Mouse (Mus musculus) T-helper 1 cell (primary cell): ENCODE results near the gene Clip2.
"Not testable (repeated sequence)": the region's sequence is repeated elsewhere in the genome, so short reads cannot be mapped to it uniquely, and the experiment has no call there.

Experiments used
- in situ Hi-C: fragments of 300-600 bp; cut with MboI, MseI; formaldehyde crosslinking; loops from one replicate; pipeline ENCODE4 v1.15.1; 2025; ENCODE audit warnings: high pct_unique_total_duplicates

Clip2 gene

GRCm38 (mm10) chr5:134462316-134462715 lies 89.9 kb downstream of the Clip2 start:
- in situ Hi-C loops, result no loop called here

- in situ Hi-C loops, result no loop called here
These were observed 91.7 kb downstream of the Clip2 start for GRCm38 (mm10) chr5:134460546-134460945.

GRCm38 (mm10) chr5:134459096-134459495 lies 93.1 kb downstream of the Clip2 start:
- in situ Hi-C loops, result no loop called here

GRCm38 (mm10) chr5:134458416-134458815 lies 93.8 kb downstream of the Clip2 start:
- in situ Hi-C loops, result no loop called here

DNA sequence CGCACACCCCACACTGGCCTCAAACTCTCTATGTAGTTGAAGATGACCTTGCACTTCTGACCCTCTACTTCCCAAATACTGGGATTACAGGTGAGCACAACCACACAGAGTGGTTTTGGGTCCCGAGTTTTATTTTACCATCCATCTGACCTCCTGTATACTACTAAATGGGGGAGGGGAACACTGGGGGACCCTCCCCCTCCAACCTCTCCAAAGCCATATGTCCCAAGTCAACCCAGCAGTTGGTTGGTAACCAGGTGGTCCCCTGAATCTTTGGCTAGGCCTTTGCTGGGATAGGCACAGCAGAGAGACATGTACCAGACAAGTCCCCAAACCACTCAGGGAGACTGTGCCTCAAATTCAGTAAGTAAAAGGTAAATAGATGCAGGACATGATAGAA lies 94.9 kb downstream of the Clip2 start:
- in situ Hi-C loops, result no loop called here

DNA sequence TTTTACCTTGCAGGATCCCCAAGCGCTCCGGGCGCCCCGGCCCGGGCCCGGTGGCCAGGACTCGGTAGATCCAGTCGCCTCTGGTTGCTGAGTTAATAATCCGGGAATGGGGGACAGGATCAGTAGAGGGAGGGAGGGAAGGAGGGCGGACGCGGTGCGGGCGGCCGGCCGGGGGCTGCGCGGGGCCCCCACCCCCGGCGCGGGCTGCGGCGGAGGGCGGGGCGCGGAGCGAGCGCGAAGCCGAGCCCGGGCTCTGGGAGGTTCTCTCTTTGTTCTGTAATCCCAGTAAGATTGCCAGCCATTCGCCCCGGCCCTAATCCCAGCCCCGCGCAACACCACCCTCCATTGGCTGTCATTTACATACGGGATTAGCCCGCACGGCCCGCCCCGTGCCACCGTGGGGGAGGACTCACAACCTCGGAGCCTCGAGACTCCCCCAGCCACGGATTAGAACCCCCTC lies 95.7 kb downstream of the Clip2 start, which contains the start of gene Gtf2ird1:
Gtf2ird1 (minus strand) TSS at position 214 of the 460 bp plus-strand sequence.
- in situ Hi-C loops, result no loop called here

- in situ Hi-C loops, result no loop called here
These were observed 96.3 kb downstream of the Clip2 start for GRCm38 (mm10) chr5:134455914-134456423.

- in situ Hi-C loops, result no loop called here
These were observed 96.9 kb downstream of the Clip2 start for GRCm38 (mm10) chr5:134455186-134455895.

- in situ Hi-C loops, result no loop called here
These were observed 97.8 kb downstream of the Clip2 start for GRCm38 (mm10) chr5:134454421-134454820.

DNA sequence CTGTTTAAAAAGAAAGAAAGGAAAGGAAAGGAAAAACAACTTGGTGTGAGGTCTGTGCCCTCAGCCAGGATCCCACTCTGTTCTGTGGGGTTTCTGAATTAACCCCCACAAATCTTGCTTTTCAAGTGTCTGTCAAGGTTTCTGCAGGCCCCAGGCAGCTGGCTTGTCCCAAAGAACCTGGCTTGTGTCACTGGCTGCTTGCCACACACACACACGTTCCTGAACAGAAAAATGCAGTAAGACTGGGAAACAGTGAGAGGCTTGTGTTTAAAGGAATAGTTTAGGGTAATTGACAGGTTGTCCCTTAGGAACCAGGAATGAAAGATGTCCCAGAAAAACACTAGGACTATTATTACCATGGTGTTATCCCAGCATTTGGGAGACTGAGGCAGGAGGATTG lies 98.7 kb downstream of the Clip2 start:
- in situ Hi-C loops, result no loop called here

- in situ Hi-C loops, result not testable (repeated sequence)
These were observed 105.5 kb downstream of the Clip2 start for GRCm38 (mm10) chr5:134446755-134447154.

DNA sequence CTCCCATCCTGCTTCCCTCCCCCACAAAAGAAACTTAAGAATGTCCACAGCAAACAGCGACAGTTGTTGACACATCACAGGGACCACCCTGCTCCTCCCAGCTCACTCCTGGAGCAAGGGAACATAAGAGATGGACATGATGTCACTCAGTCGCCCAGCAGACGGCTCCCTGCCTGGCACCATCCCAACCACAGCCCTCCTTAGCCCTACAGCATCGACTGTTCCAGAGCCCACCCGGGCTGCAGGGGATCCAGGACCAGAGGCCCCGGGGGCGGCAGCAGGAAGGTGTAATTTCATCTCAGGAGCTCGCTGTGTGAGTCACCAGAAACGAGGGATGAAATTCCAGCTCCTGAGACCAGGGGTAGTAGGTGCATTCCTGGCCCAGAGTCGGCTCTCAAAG lies 106.3 kb downstream of the Clip2 start:
- in situ Hi-C loops, result no loop called here

DNA sequence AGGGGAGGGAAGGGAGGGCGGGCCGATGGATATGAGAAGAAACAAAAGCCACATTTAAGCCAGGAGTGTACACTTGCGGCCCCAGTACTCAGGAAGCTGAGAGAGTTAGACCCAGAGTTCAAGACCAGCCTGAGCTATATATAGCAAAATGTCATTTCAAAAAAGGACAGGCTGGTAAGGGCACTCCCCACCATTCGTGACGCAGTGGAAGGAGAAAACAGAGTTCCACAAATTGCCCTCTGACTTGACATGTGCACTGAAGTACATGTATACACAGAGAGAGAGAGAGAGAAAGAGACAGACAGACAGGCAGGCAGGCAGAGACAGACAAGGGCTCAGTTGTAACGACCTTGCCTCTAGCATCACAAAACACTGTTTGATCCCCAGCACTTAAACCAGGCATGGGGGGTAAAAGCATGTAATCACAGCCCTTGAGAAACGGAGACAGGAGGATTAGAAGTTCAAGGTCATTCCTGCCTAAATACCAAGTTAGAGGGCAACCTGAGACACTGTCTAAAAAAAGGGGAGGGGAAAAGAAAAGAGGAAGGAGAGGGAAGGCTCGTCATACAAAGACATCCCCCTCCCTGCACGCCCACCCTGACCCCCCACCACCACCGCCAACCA lies 106.9 kb downstream of the Clip2 start:
- in situ Hi-C loops, result no loop called here

GRCm38 (mm10) chr5:134444473-134444872 lies 107.8 kb downstream of the Clip2 start:
- in situ Hi-C loops, result loop anchor here (5.0 kb wide), 1 partner anchor 498 kb away; no protein-coding TSS in a partner anchor

- in situ Hi-C loops, result loop anchor here (5.0 kb wide), 1 partner anchor 500 kb away; no protein-coding TSS in a partner anchor
These were observed 110.2 kb downstream of the Clip2 start for GRCm38 (mm10) chr5:134442066-134442465.

GRCm38 (mm10) chr5:134441105-134441504 lies 111.1 kb downstream of the Clip2 start:
- in situ Hi-C loops, result loop anchor here (5.0 kb wide), 1 partner anchor 501 kb away; no protein-coding TSS in a partner anchor

GRCm38 (mm10) chr5:134440098-134440497 lies 112.1 kb downstream of the Clip2 start:
- in situ Hi-C loops, result loop anchor here (5.0 kb wide), 1 partner anchor 502 kb away; no protein-coding TSS in a partner anchor

- in situ Hi-C loops, result no loop called here
These were observed 112.8 kb downstream of the Clip2 start for GRCm38 (mm10) chr5:134439481-134439880.
